Mouse (Mus musculus) midbrain, embryonic 16.5 days (tissue): ENCODE measurements around the gene Gjd3. TPM values are rescaled to one million over a fixed set of nuclear protein-coding genes. Genes with fewer than 3 reads are reported as not detected.

Experiments used
- ATAC-seq: fragments of 200-750 bp; cut with Nextera tagmentation; 2 replicates; pipeline ENCODE4 v1.8.0; 2017; ENCODE audit warnings: moderate TSS enrichment
- H3K27ac ChIP-seq: fragments of 300-500 bp; sonication (generic); 2 replicates; pipeline ENCODE4 v1.5.1; 2014; ENCODE audit warnings: mild to moderate bottlenecking, low read length, mixed read lengths
- H3K27me3 ChIP-seq: fragments of 300-500 bp; sonication (generic); 2 replicates; pipeline ENCODE4 v1.6.1; 2014; ENCODE audit warnings: low read depth, low read length, mixed read lengths; ENCODE audit not compliant: control insufficient read depth, insufficient read depth
- H3K36me3 ChIP-seq: fragments of 300-500 bp; sonication (generic); 2 replicates; pipeline ENCODE4 v1.6.1; 2014; ENCODE audit warnings: mild to moderate bottlenecking, low read length, moderate library complexity, mixed read lengths; ENCODE audit not compliant: control insufficient read depth, insufficient read depth
- H3K4me1 ChIP-seq: fragments of 300-500 bp; sonication (generic); 2 replicates; pipeline ENCODE4 v1.6.1; 2014; ENCODE audit warnings: mild to moderate bottlenecking, low read length, mixed read lengths; ENCODE audit not compliant: control insufficient read depth, insufficient read depth
- H3K4me2 ChIP-seq: fragments of 300-500 bp; sonication (generic); 2 replicates; pipeline ENCODE4 v1.6.1; 2014; ENCODE audit warnings: mild to moderate bottlenecking, low read length, mixed read lengths
- H3K4me3 ChIP-seq: fragments of 300-500 bp; sonication (generic); 2 replicates; pipeline ENCODE4 v1.5.1; 2014; ENCODE audit warnings: low read depth, mild to moderate bottlenecking, low read length, moderate library complexity, mixed read lengths
- H3K9ac ChIP-seq: fragments of 300-500 bp; sonication (generic); 2 replicates; pipeline ENCODE4 v1.6.1; 2014; ENCODE audit warnings: low read depth, low read length, mixed read lengths
- H3K9me3 ChIP-seq: fragments of 300-500 bp; sonication (generic); replicated peaks from 2 replicates; pipeline ENCODE4 v1.6.1; 2014; ENCODE audit warnings: mild to moderate bottlenecking, low read length, mixed read lengths; ENCODE audit not compliant: control insufficient read depth, poor library complexity, severe bottlenecking
- WGBS: fragments of 180-500 bp; shearing (Covaris S2); extraction: QIAGEN DNeasy Blood & Tissue Kit; methylation state at CpG from one replicate; pipeline ENCODE4 v1.1.7; 2014; 5-methylcytosine and 5-hydroxymethylcytosine counted together
- polyA plus RNA-seq: library from polyadenylated mRNA; unstranded; fragments of >200 nt; fragmentation: Nextera tagmentation; extraction: Ambion mirVana; gene quantifications from 2 replicates; pipeline ENCODE4 v1.2.1, GENCODE M21; 2015

Gene Gjd3
- polyA plus RNA-seq, 1 experiment from 2014 or later: 1.9 TPM

DNA sequence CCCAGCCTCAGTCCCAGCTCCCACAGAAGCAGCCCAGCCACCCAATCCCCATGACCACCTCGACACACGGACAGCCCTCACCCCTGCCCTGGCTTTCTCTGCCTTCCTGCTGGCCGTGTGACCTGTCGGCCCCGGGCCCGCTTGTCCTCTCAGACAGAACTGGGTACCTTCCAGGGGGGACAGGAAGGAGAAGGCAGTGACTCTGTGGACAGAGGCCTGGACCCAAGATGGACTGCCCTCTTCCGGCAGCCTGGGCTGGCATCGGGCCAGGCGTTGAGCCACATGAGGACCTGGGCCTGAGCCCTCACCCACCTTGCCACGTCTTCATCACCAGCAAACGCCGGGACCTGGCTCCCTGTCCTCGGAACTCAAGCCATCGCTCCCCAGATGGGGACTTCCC, 9.2 kb downstream of the Gjd3 start:
- WGBS: 81% methylated on average over 14 of the region's 14 CpGs
- Histone ChIP-seq H3K27me3 (no peaks in the 10 kb centered on the region), H3K27ac (no peak overlapping the region), H3K4me1 (peaks cover 30% of the 10 kb centered on the region), H3K36me3 (peaks cover 3% of the 10 kb centered on the region; the same call in 1 of the 2 replicates), H3K4me2 (no peak overlapping the region), H3K9ac (no peak overlapping the region), H3K4me3 (no peak overlapping the region), H3K9me3 (no peaks in the 10 kb centered on the region)
- no peak for ATAC-seq

- Histone ChIP-seq H3K9ac (no peak overlapping the region), H3K27me3 (no peaks in the 10 kb centered on the region), H3K27ac (no peak overlapping the region), H3K36me3 (peaks cover 3% of the 10 kb centered on the region; the same call in 1 of the 2 replicates), H3K4me2 (no peak overlapping the region), H3K4me3 (no peak overlapping the region), H3K9me3 (no peaks in the 10 kb centered on the region), H3K4me1 (peaks cover 37% of the 10 kb centered on the region)
- no peak for ATAC-seq
- 92% methylated on average over 9 of the region's 9 CpGs for WGBS
Measured at GRCm38 (mm10) chr11:98972801-98973360, 9.9 kb downstream of the Gjd3 start.

GRCm38 (mm10) chr11:98972215-98972614, 10.6 kb downstream of the Gjd3 start:
- 56% methylated on average over 9 of the region's 9 CpGs for WGBS
- no peak overlapping the region for H3K9ac ChIP-seq
- no peak overlapping the region for H3K27ac ChIP-seq
- H3K4me3 ChIP-seq: no peak overlapping the region
- no peaks in the 10 kb centered on the region for H3K27me3 ChIP-seq
- peaks cover 44% of the 10 kb centered on the region for H3K4me1 ChIP-seq
- no peaks in the 10 kb centered on the region for H3K9me3 ChIP-seq
- H3K4me2 ChIP-seq: no peak overlapping the region
- peak; percentile 21; the same call in 1 of the 2 replicates for ATAC-seq
- H3K36me3 ChIP-seq: peaks cover 3% of the 10 kb centered on the region; the same call in 1 of the 2 replicates

GRCm38 (mm10) chr11:98971316-98972031, 11.3 kb downstream of the Gjd3 start:
- Histone ChIP-seq H3K36me3 (peaks cover 3% of the 10 kb centered on the region; the same call in 1 of the 2 replicates), H3K27ac (peak overlapping the region; percentile 11; the same call in 1 of the 2 replicates), H3K9me3 (no peaks in the 10 kb centered on the region), H3K4me1 (peaks cover 51% of the 10 kb centered on the region), H3K27me3 (no peaks in the 10 kb centered on the region), H3K9ac (peak overlapping the region; percentile 20), H3K4me2 (no peak overlapping the region), H3K4me3 (no peak overlapping the region)
- 63% methylated on average over 23 of the region's 23 CpGs for WGBS
- ATAC-seq: no peak

DNA sequence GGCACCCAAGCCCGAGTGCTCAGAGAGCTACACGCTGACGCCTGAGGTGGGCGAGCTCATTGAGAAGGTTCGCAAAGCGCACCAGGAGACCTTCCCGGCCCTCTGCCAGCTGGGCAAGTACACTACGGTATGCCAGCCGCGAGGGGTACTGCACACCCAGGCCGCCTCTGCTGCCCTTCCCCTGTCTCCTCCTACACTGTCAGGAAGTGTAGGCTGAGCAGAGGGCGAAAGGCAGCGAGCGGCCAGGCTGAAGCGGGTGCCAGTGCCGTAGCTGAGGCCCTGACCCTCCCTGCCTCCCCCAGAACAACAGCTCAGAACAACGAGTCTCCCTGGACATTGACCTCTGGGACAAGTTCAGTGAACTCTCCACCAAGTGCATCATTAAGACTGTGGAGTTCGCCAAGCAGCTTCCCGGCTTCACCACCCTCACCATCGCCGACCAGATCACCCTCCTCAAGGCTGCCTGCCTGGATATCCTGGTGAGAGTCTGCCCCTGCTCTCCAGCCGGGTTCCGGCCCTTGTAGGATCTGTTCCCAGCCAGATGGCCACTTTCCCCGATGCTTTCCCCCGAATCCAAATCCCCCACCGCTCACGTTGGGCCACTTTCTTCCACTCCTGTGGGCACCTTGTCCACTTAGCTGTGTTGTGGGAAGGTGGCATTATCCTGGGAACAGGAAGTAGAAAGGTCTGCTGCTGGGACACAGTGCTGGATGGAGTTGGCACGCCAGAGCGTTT, 12.5 kb downstream of the Gjd3 start:
- Histone ChIP-seq H3K9ac (no peak overlapping the region), H3K4me1 (peaks cover 62% of the 10 kb centered on the region), H3K27me3 (no peaks in the 10 kb centered on the region), H3K4me3 (no peak overlapping the region), H3K4me2 (no peak overlapping the region), H3K9me3 (no peaks in the 10 kb centered on the region), H3K27ac (peak overlapping the region; percentile 76; the same call in 1 of the 2 replicates), H3K36me3 (peaks cover 3% of the 10 kb centered on the region; the same call in 1 of the 2 replicates)
- 52% methylated on average over 29 of the region's 29 CpGs for WGBS
- ATAC-seq: no peak

GRCm38 (mm10) chr11:98969496-98969927, 13.3 kb downstream of the Gjd3 start:
- peaks cover 3% of the 10 kb centered on the region; the same call in 1 of the 2 replicates for H3K36me3 ChIP-seq
- peaks cover 71% of the 10 kb centered on the region for H3K4me1 ChIP-seq
- peak overlapping the region; percentile 39 for H3K4me2 ChIP-seq
- no peak overlapping the region for H3K4me3 ChIP-seq
- peak overlapping the region; percentile 76 for H3K27ac ChIP-seq
- no peaks in the 10 kb centered on the region for H3K27me3 ChIP-seq
- H3K9ac ChIP-seq: peak overlapping the region; percentile 39; the same call in 1 of the 2 replicates
- peak; percentile 39 for ATAC-seq
- 6% methylated on average over 16 of the region's 17 CpGs for WGBS
- H3K9me3 ChIP-seq: no peaks in the 10 kb centered on the region

- H3K4me3 ChIP-seq: peak overlapping the region; percentile 4; the same call in 1 of the 2 replicates
Measured at GRCm38 (mm10) chr11:98968716-98969495, 13.9 kb downstream of the Gjd3 start.

DNA sequence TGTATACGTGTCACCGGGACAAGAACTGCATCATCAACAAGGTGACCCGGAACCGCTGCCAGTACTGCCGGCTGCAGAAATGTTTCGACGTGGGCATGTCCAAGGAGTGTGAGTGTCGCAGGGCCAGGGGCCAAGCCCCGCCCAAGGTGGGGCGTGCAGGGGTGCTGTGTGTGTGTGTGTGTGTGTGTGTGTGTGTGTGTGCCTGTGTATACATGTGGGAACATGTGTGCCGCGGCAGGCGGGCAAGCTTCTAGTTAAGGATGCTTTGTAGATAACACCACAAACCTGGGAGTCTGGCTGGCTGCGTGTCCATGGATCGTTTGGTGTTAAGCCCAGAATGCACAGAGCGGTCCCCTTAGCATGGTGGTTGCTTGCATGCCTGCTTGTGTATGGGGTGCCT, 14.7 kb downstream of the Gjd3 start:
- H3K27me3 ChIP-seq: no peaks in the 10 kb centered on the region
- peak overlapping the region; percentile 38; the same call in 1 of the 2 replicates for H3K9ac ChIP-seq
- H3K9me3 ChIP-seq: no peaks in the 10 kb centered on the region
- H3K4me1 ChIP-seq: peaks cover 85% of the 10 kb centered on the region
- H3K4me2 ChIP-seq: no peak overlapping the region
- H3K36me3 ChIP-seq: no peaks in the 10 kb centered on the region; the same call in 1 of the 2 replicates
- WGBS: 63% methylated on average over 16 of the region's 16 CpGs
- ATAC-seq: no peak
- H3K4me3 ChIP-seq: no peak overlapping the region
- peak overlapping the region; percentile 71 for H3K27ac ChIP-seq

More at GRCm38 (mm10) chr11:98968716-98969495, 13.9 kb downstream of the Gjd3 start:
- peak overlapping the region; percentile 76 for H3K27ac ChIP-seq
- H3K36me3 ChIP-seq: peaks cover 3% of the 10 kb centered on the region; the same call in 1 of the 2 replicates
- no peaks in the 10 kb centered on the region for H3K27me3 ChIP-seq
- peak overlapping the region; percentile 39 for H3K4me2 ChIP-seq
- H3K4me1 ChIP-seq: peaks cover 77% of the 10 kb centered on the region
- WGBS: 5% methylated on average over 19 of the region's 20 CpGs
- ATAC-seq: no peak
- no peaks in the 10 kb centered on the region for H3K9me3 ChIP-seq
- H3K9ac ChIP-seq: peak overlapping the region; percentile 51
